Mouse (Mus musculus): ENCODE measurements around the gene Aamp. TPM values are rescaled to one million over a fixed set of nuclear protein-coding genes. Genes with fewer than 3 reads are reported as not detected.

Gene Aamp
- total RNA-seq, 2 experiments from 2014 or later: 153 to 155 TPM

GRCm38 (mm10) chr1:74285212-74286010, 873 bp upstream of the Aamp start:
- Histone ChIP-seq H3K4me3 (peak overlapping the region; percentile 79), H3K27ac (peak overlapping the region; percentile 88)
- TF ChIP-seq CTCF (conservative IDR thresholded peaks at IDR 0.05): no peak
- no peak for DNase-seq (ENCODE audit: low spot score in 2 of 2)

DNA sequence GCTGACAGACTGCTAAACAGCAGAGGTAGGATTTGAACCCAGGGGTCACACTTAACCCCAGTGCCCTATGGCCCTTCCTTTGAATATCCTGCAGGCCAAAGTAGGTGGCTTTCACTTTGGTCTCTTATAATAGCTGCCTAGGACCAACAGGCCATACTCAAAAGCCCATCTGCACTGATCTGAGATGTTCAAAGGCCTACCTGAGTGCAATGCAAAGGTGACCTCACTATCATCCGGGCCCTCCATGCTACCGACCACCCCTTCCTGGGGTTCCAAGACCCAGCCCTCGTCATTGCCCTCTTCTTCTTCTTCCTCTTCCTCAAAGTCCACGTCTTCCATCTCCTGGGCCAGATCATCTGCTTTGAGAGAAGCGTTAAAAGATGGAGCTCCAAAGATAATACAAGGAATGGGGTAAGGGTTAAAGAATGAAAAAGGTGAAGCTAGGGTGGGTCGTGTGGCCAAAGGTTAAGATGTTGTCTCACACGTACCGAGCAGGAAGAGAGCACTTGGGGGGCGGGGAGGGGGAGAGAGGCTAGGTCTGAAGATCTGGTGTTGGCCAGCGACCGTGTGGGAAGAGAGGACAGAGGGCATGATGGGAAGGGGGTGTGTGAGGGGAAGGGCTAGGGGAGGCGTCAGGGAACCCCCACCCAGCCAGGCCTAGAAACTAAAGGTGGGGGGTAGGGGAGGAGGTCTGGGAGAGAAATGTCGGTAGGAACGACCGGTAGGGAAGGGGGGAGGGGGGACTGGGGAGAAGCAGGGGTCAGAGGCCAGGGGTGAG, 663 bp downstream of the Aamp start:
- no peak for TF ChIP-seq CTCF (conservative IDR thresholded peaks at IDR 0.05)
- DNase-seq (ENCODE audit: low spot score in 2 of 2): peak; percentile 59 to 62
- H3K4me3 ChIP-seq: peak overlapping the region; percentile 91
- H3K27ac ChIP-seq: peak overlapping the region; percentile 94

DNA sequence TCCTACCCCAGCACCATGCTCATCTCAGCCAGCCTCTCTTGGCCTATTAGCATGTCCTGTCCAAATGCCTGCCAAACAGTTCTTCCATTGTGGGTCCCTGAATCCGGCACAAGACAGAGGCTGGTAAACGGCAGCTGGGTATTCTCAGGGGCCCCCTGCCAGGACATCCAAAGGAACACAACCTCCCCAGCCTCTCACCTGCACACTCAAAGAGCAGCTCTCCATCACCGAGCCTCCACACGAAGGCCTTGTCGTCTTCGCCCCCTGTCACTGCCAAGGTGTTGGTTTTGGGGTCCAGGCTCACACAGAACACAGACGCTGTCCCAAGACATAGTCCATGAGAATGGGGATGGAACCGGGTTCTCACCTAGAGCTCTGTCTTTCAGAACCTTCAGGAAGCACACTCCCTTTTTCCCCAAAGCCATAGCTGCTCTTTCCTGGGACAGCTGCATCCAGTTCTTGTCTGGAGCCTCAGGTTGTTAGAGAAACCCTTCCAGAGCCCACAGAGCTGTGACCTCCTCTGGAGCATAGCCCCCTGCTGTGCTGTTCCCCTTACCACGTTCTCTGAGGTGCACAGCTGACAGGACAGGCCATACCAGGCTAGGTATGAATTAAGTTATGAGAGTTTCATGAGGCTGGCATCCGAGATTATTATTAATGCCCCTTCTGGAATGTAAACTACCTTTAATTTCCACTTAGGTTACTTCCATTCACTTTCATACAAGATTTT, 1.5 kb downstream of the Aamp start:
- TF ChIP-seq CTCF (conservative IDR thresholded peaks at IDR 0.05): no peak
- no peak overlapping the region for H3K27ac ChIP-seq
- no peak for DNase-seq (ENCODE audit: low spot score in 2 of 2)
- H3K4me3 ChIP-seq: no peak overlapping the region; the same call in 1 of the 2 replicates

DNA sequence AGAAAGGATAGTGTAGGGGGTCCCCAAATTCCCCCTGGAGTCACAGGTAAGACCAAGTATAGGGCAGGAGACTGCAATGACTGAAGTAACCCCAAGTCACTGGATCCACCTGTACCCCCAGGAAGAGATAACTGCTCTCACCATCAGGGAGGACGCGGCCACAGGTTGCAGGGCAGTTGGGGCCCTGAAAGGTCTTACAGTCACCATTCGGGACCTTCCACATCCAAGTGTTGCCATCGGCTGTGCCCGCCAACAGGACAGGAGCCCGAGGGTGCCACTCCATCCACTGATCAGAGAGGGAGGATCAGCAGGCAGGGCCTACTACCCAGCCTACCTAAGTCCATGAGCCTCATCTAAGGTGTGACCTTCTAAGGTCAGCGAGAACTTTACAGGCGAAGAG, 2.7 kb downstream of the Aamp start:
- Histone ChIP-seq H3K4me3 (no peak overlapping the region), H3K27ac (no peak overlapping the region)
- DNase-seq (ENCODE audit: low spot score in 2 of 2): no peak
- no peak for TF ChIP-seq CTCF (conservative IDR thresholded peaks at IDR 0.05)

GRCm38 (mm10) chr1:74281372-74281771, 3.2 kb downstream of the Aamp start:
- Histone ChIP-seq H3K27ac (no peak overlapping the region), H3K4me3 (no peak overlapping the region)
- TF ChIP-seq CTCF (conservative IDR thresholded peaks at IDR 0.05): no peak
- no peak for DNase-seq (ENCODE audit: low spot score in 2 of 2)

GRCm38 (mm10) chr1:74280591-74281325, 3.8 kb downstream of the Aamp start:
- DNase-seq (ENCODE audit: low spot score in 2 of 2): no peak
- TF ChIP-seq CTCF (conservative IDR thresholded peaks at IDR 0.05): no peak
- Histone ChIP-seq H3K27ac (no peak overlapping the region), H3K4me3 (no peak overlapping the region)

- Histone ChIP-seq H3K4me3 (no peak overlapping the region), H3K27ac (no peak overlapping the region)
- 0 out of 2 replicates have a peak, but pooled peaks have one; percentile 13 for TF ChIP-seq CTCF (conservative IDR thresholded peaks at IDR 0.05)
- no peak for DNase-seq (ENCODE audit: low spot score in 2 of 2)
Measured at GRCm38 (mm10) chr1:74278988-74279387, 5.5 kb downstream of the Aamp start.

- no peak for DNase-seq (ENCODE audit: low spot score in 2 of 2)
- TF ChIP-seq CTCF (conservative IDR thresholded peaks at IDR 0.05): no peak
- H3K27ac ChIP-seq: no peak within 1 kb of the TSS
- H3K4me3 ChIP-seq: no peak within 1 kb of the TSS
Measured at GRCm38 (mm10) chr1:74278538-74278937, 6.0 kb downstream of the Aamp start, which contains the start of gene Gpbar1. Gene Gpbar1, plus strand, starts transcription at chr1:74278550.

DNA sequence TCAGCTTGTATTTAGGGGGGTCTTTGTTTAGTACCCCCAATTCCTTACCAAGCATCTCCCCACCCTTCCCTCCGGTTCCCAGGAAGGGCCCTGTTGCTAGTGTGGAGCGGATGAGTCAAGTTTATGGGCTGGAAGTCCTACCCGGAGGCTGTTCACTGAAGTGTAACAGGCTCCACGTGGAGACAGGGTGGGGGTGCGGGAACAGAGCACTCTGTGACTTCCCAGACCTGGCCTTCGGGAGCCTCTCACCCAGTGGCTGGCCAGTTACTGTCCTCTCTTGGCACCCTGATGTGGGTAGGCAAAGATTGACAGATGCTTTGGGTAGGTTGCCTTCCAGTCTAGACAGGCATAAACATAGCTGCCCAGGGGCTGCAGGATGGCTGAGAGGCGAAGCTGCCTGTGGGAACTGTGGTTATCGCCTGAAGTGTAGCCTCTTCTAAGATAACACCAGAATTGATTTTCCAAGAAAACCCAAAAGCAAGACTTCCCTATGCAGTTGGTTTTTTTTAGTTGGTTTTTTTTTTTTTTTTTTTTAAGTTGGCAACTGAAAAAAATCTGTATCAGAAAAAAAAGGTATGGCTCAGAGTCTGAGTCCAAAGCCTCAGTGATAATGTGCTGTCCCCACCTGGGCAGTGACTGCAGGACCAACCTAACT, 6.5 kb downstream of the Aamp start:
- no peak overlapping the region for H3K27ac ChIP-seq
- no peak for DNase-seq (ENCODE audit: low spot score in 2 of 2)
- TF ChIP-seq CTCF (conservative IDR thresholded peaks at IDR 0.05): no peak
- H3K4me3 ChIP-seq: no peak overlapping the region

DNA sequence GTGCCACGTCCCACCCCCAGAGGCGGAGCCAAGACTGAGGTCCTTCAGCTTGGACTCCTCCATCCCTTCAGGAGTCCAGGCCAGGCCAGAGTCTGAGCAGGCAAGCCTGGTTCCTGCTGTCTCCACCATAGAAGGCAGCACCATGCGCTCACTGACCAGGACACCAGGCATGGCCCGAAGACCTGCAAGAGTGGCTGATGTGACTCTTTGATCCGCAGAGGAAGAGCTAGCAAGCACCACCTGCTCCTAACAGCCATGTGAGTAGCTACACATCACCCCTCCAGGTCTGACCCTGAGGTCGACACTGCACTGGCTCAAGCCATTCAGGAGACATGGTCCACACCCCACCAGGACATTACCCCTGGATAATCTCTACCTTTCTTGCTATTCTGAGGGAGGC, 7.5 kb downstream of the Aamp start:
- no peak for TF ChIP-seq CTCF (conservative IDR thresholded peaks at IDR 0.05)
- DNase-seq (ENCODE audit: low spot score in 2 of 2): no peak
- Histone ChIP-seq H3K4me3 (no peak overlapping the region), H3K27ac (no peak overlapping the region)

DNA sequence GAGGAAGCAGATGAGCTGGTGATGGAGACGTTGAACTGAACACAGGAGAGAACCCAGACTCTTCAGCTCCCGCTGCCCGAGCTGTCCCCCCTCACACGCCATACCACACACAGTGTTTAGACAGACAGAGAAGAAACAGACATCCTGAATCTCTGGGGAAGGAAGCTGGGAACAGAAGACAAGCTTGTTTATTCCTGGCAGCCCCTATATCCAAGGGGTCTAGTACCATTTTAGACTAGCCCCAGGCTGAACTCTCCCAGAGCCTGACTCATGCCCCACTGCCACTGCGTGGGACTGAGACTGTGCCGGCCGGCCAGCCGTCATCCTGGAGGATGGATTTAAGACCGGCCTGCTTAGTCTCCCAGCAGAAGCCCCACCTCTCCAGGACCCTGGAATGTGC, 9.5 kb downstream of the Aamp start:
- Histone ChIP-seq H3K4me3 (no peak overlapping the region), H3K27ac (no peak overlapping the region)
- no peak for TF ChIP-seq CTCF (conservative IDR thresholded peaks at IDR 0.05)
- no peak for DNase-seq (ENCODE audit: low spot score in 2 of 2)

GRCm38 (mm10) chr1:74271659-74272058, 12.9 kb downstream of the Aamp start:
- Histone ChIP-seq H3K27ac (no peak overlapping the region), H3K4me3 (no peak overlapping the region)
- no peak for TF ChIP-seq CTCF (conservative IDR thresholded peaks at IDR 0.05)
- no peak for DNase-seq (ENCODE audit: low spot score in 2 of 2)

Measured in layer of hippocampus, adult 2 months (tissue).